Mouse (Mus musculus): ENCODE measurements around the gene Dock9.

Gene Dock9

GRCm38 (mm10) chr14:121573391-121573790, 224.2 kb downstream of the Dock9 start:
- DNase-seq, result no peak

GRCm38 (mm10) chr14:121566794-121567201, 230.8 kb downstream of the Dock9 start:
- DNase-seq, result no peak

GRCm38 (mm10) chr14:121565930-121566329, 231.7 kb downstream of the Dock9 start:
- no peak for DNase-seq

- no peak for DNase-seq
Measured at GRCm38 (mm10) chr14:121564656-121565055, 233.0 kb downstream of the Dock9 start.

- no peak for DNase-seq
Measured at GRCm38 (mm10) chr14:121563954-121564353, 233.7 kb downstream of the Dock9 start.

- DNase-seq, result no peak
Measured at GRCm38 (mm10) chr14:121559026-121559425, 238.6 kb downstream of the Dock9 start.

GRCm38 (mm10) chr14:121556401-121557315, 241.0 kb downstream of the Dock9 start:
- DNase-seq, result no peak

- DNase-seq, result no peak
Measured at GRCm38 (mm10) chr14:121553785-121554184, 243.9 kb downstream of the Dock9 start.

GRCm38 (mm10) chr14:121552586-121552985, 245.1 kb downstream of the Dock9 start:
- no peak for DNase-seq

- DNase-seq, result no peak
Measured at GRCm38 (mm10) chr14:121549834-121550233, 247.8 kb downstream of the Dock9 start.

- no peak for DNase-seq
Measured at GRCm38 (mm10) chr14:121547745-121548144, 249.9 kb downstream of the Dock9 start.

- no peak for DNase-seq
Measured at GRCm38 (mm10) chr14:121546621-121547020, 251.0 kb downstream of the Dock9 start.

- DNase-seq, result no peak
Measured at GRCm38 (mm10) chr14:121545551-121546331, 251.9 kb downstream of the Dock9 start.

GRCm38 (mm10) chr14:121541262-121541661, 256.4 kb downstream of the Dock9 start:
- DNase-seq, result no peak

GRCm38 (mm10) chr14:121534501-121534900, 263.1 kb downstream of the Dock9 start:
- no peak for DNase-seq

GRCm38 (mm10) chr14:121530853-121531252, 266.8 kb downstream of the Dock9 start:
- no peak for DNase-seq

GRCm38 (mm10) chr14:121527883-121528282, 269.8 kb downstream of the Dock9 start:
- no peak for DNase-seq

- no peak for DNase-seq
Measured at GRCm38 (mm10) chr14:121527201-121527600, 270.4 kb downstream of the Dock9 start.

GRCm38 (mm10) chr14:121521709-121522108, 275.9 kb downstream of the Dock9 start:
- DNase-seq, result no peak

- no peak for DNase-seq
Measured at GRCm38 (mm10) chr14:121516881-121517280, 280.8 kb downstream of the Dock9 start.

GRCm38 (mm10) chr14:121508929-121509328, 288.7 kb downstream of the Dock9 start:
- no peak for DNase-seq

- no peak for DNase-seq
Measured at GRCm38 (mm10) chr14:121506336-121506735, 291.3 kb downstream of the Dock9 start.

GRCm38 (mm10) chr14:121505485-121505860, 292.2 kb downstream of the Dock9 start:
- DNase-seq, result no peak

All from cerebellum, adult 9-11 months (tissue).